Mouse (Mus musculus) neural tube, embryonic 11.5 days (tissue): Measurements from ENCODE around the gene Mthfd1. TPM values are rescaled to one million over a fixed set of nuclear protein-coding genes. Genes with fewer than 3 reads are reported as not detected.

ENCODE experiments used
- ATAC-seq: fragments of 200-750 bp; cut with Nextera tagmentation; 2 replicates; pipeline ENCODE4 v1.8.0; 2017; ENCODE audit warnings: moderate number of reproducible peaks, mild to moderate bottlenecking, moderate TSS enrichment, moderate library complexity; ENCODE audit not compliant: insufficient read depth, low FRiP score, low TSS enrichment
- DNase-seq: peaks from one replicate; pipeline ENCODE4 v3.0.0-alpha.2; 2015; ENCODE audit warnings: low spot score
- H3K27ac ChIP-seq: fragments of 300-500 bp; sonication (generic); 2 replicates; pipeline ENCODE4 v1.5.1; 2014; ENCODE audit warnings: low read depth, mild to moderate bottlenecking, low read length
- H3K27me3 ChIP-seq: fragments of 300-500 bp; sonication (generic); 2 replicates; pipeline ENCODE4 v1.6.1; 2014; ENCODE audit warnings: mild to moderate bottlenecking, low read length, mixed read lengths; ENCODE audit not compliant: control insufficient read depth, insufficient read depth
- H3K36me3 ChIP-seq: fragments of 300-500 bp; sonication (generic); 2 replicates; pipeline ENCODE4 v1.6.1; 2014; ENCODE audit warnings: mild to moderate bottlenecking, low read length, moderate library complexity, mixed read lengths; ENCODE audit not compliant: control insufficient read depth, insufficient read depth
- H3K4me1 ChIP-seq: fragments of 300-500 bp; sonication (generic); 2 replicates; pipeline ENCODE4 v1.6.1; 2014; ENCODE audit warnings: low read length, mixed read lengths; ENCODE audit not compliant: control insufficient read depth, insufficient read depth
- H3K4me2 ChIP-seq: fragments of 300-500 bp; sonication (generic); 2 replicates; pipeline ENCODE4 v1.6.1; 2014; ENCODE audit warnings: low read depth, mild to moderate bottlenecking, moderate library complexity
- H3K4me3 ChIP-seq: fragments of 300-500 bp; sonication (generic); 2 replicates; pipeline ENCODE4 v1.5.1; 2014; ENCODE audit warnings: low read depth, low read length
- H3K9ac ChIP-seq: fragments of 300-500 bp; sonication (generic); 2 replicates; pipeline ENCODE4 v1.6.1; 2014; ENCODE audit warnings: mild to moderate bottlenecking, low read length
- H3K9me3 ChIP-seq: fragments of 300-500 bp; sonication (generic); 2 replicates; pipeline ENCODE4 v1.6.1; 2016; ENCODE audit warnings: low read length; ENCODE audit not compliant: control insufficient read depth
- WGBS: fragments of 180-500 bp; shearing (Covaris S2); extraction: QIAGEN DNeasy Blood & Tissue Kit; methylation state at CpG from one replicate; pipeline ENCODE4 v1.1.7; 2014; 5-methylcytosine and 5-hydroxymethylcytosine counted together
- polyA plus RNA-seq: library from polyadenylated mRNA; unstranded; fragments of >200 nt; fragmentation: Nextera tagmentation; extraction: Ambion mirVana; gene quantifications from 2 replicates; pipeline ENCODE4 v1.2.1, GENCODE M21; 2014

Gene Mthfd1
- polyA plus RNA-seq, 1 experiment from 2014 or later = 60.8 TPM

DNA sequence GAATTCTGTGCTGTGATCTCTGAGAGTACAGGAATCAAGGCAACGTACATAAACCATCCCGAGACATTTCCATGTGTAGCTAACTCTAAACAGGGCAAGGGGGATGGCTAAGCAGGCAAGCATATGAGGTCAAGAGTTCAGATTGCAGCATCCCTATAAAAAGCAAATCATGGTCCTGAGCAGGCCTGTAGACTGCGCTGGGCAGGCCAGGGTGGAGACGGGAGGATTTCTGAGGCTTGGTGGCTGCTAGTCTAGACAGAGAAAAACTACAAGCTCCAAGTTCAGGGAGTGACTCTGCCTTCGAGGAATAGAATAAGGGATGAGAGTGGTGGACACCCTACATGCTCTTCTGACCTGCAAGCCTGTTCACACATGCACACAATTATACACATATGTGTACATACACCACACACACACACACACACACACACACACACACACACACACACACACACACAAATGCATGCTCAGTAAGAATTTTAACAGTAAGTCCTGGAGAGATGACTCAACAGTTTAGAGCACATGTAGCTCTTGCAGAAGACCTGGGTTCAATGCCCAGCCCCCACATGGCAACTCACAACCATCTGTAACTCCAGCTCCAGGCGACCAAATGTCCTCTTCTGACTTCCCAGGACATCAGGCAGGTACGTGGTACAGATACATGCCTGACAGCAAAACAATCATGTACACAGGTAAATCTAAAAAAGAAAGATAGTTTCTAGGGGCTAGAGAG lies 15.1 kb upstream of the Mthfd1 start:
- H3K9me3 ChIP-seq = no peaks in the 10 kb centered on the region
- no peaks in the 10 kb centered on the region for H3K27me3 ChIP-seq
- 68% methylated on average over 7 of the region's 7 CpGs for WGBS
- H3K27ac ChIP-seq = no peak overlapping the region
- no peak overlapping the region for H3K4me2 ChIP-seq
- H3K36me3 ChIP-seq = no peaks in the 10 kb centered on the region
- H3K4me3 ChIP-seq = no peak overlapping the region
- H3K4me1 ChIP-seq = no peaks in the 10 kb centered on the region
- no peak for ATAC-seq
- H3K9ac ChIP-seq = no peak overlapping the region
- no peak for DNase-seq

DNA sequence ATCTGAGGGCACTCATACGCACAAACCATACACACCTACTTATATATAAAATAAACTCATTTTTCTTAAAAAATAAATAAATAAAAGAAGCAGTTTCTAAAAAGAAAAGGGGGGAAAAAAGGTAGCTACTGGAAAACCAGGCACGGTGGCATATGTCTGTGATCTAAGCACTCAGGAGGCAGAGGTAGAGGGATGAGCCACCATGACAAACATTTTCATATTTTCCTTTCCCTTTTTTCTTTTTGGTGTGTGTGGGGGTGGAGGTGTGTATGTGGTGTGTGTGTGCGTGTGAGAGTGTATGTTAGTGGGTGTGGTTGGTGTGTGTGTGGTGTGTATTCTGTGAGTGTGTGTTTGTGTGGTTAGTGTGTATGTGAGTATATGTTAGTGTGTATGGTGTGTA lies 14.4 kb upstream of the Mthfd1 start:
- WGBS = 95% methylated on average over 3 of the region's 3 CpGs
- Histone ChIP-seq H3K27ac (no peak overlapping the region), H3K27me3 (no peaks in the 10 kb centered on the region), H3K4me3 (no peak overlapping the region), H3K9me3 (no peaks in the 10 kb centered on the region), H3K4me2 (no peak overlapping the region), H3K9ac (no peak overlapping the region), H3K4me1 (no peaks in the 10 kb centered on the region), H3K36me3 (no peaks in the 10 kb centered on the region)
- ATAC-seq (no peak), DNase-seq (no peak)

DNA sequence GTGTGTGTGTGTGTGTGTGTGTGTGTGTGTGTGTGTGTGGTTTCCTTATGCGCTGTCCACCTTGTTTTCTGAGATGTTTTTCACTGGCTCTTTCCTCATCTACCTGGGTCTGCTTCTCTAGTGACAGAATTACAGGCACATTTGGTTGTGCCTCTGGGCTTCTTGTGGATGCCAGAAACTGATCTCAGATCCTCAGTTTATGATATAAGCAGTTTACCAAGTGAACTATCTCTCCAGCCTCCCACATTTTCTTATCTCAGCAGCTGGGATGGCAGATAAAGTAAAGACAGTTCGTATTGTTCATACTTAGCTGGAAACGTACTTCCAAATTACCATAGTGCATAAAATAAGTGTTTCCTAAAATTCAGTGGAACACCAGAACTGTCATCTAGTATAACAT lies 14.0 kb upstream of the Mthfd1 start:
- H3K27me3 ChIP-seq = no peaks in the 10 kb centered on the region
- H3K4me2 ChIP-seq = no peak overlapping the region
- ATAC-seq (no peak), DNase-seq (no peak)
- H3K27ac ChIP-seq = no peak overlapping the region
- H3K4me3 ChIP-seq = no peak overlapping the region
- 93% methylated on average over 3 of the region's 3 CpGs for WGBS
- no peaks in the 10 kb centered on the region for H3K36me3 ChIP-seq
- no peak overlapping the region for H3K9ac ChIP-seq
- no peaks in the 10 kb centered on the region for H3K4me1 ChIP-seq
- no peaks in the 10 kb centered on the region for H3K9me3 ChIP-seq

DNA sequence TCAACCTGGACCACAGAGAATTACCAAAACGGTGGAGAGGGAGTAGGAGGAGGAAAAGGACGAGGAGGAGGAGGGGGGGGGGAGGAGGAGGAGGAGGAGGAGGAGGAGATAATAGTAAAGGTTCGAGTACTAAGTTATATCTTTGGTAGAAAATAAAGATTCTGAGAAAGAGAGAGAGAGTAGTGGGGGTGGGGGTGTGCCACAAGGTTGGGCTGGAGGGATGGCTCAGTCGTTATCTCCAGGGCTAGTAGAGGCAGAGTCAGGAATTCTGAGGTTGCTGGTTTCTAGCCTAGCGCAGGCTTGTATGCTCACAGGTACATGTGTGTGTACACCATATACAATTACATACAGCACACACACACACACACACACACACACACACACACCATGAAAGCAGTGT lies 13.3 kb upstream of the Mthfd1 start:
- H3K36me3 ChIP-seq = no peaks in the 10 kb centered on the region
- no peak for ATAC-seq
- H3K27ac ChIP-seq = no peak overlapping the region
- no peak for DNase-seq
- 70% methylated on average over 5 of the region's 5 CpGs for whole genome bisulfite sequencing
- H3K4me3 ChIP-seq = no peak overlapping the region
- no peaks in the 10 kb centered on the region for H3K9me3 ChIP-seq
- no peak overlapping the region for H3K4me2 ChIP-seq
- no peaks in the 10 kb centered on the region for H3K4me1 ChIP-seq
- no peaks in the 10 kb centered on the region for H3K27me3 ChIP-seq
- no peak overlapping the region for H3K9ac ChIP-seq

DNA sequence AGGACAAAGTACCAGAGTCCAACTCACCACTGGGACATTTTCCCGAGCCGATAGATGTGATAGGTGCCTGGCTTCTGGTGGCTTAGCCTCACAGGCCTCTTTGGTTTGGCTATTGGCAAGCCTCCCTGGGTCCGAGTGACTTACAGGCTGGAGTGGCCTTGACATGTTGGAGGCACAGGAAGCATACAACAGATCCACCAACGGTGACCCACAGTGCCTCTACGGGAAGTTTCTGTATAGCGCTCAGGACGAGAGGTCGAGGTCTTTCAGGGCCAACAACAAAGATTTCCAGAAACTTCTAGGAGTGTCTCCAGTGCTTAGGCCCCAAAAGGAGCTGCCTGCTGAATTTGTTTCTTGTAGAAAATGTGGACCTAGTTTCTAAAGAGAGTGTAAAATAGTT lies 10.1 kb upstream of the Mthfd1 start:
- H3K27ac ChIP-seq = no peak overlapping the region
- DNase-seq (no peak), ATAC-seq (no peak)
- WGBS = 90% methylated on average over 8 of the region's 8 CpGs
- H3K4me2 ChIP-seq = no peak overlapping the region
- H3K36me3 ChIP-seq = no peaks in the 10 kb centered on the region
- H3K4me3 ChIP-seq = no peak overlapping the region
- H3K9me3 ChIP-seq = no peaks in the 10 kb centered on the region
- H3K27me3 ChIP-seq = no peaks in the 10 kb centered on the region
- no peak overlapping the region for H3K9ac ChIP-seq
- no peaks in the 10 kb centered on the region for H3K4me1 ChIP-seq

DNA sequence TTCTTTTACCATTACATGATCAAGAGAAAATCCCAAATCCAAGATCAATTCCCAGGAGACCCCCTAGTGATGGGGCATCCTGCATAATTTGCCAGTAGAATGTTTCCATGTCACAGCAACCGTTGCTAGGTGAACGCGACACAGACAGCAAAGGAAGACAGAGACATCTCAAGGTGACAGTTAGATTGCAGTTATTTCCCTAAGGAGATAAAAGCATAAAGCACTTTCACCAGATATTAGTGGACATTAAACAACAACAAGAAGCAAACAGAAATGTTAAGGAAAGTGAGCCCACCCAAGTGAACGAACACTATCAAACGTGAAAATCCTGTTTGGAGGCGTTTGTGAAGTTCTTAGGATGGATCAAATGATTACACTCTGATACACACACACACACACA lies 8.5 kb upstream of the Mthfd1 start, which contains the start of gene Tex21:
Tex21 (minus strand) TSS at position 101 of the 400 bp plus-strand sequence.
- Histone ChIP-seq H3K27ac (no peak within 1 kb of the TSS), H3K9ac (no peak within 1 kb of the TSS), H3K36me3 (no peaks in the 10 kb centered on the region), H3K27me3 (no peaks in the 10 kb centered on the region), H3K4me1 (no peaks in the 10 kb centered on the region), H3K9me3 (no peaks in the 10 kb centered on the region), H3K4me2 (no peak within 1 kb of the TSS), H3K4me3 (no peak within 1 kb of the TSS)
- 84% methylated on average over 6 of the region's 6 CpGs for WGBS
- DNase-seq (no peak), ATAC-seq (no peak)

DNA sequence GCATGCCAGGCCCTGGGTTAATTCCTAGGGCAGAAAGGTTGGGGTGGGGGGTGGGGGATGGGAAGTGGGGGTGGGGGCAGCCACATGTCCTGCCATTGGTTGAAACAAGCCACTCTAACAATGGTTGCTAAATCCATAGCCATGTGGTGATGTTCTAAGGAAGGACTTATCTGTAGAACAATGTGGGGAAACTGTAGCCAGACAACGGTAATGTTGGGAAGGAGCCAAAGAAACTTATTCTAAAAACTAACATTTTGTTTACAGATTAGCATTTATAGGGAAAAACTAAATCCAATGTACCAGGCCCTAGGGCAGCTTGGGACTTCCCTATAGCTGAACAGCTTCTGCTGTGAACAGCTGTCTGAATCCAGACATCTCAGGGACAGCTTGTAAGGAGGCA lies 2.0 kb upstream of the Mthfd1 start:
- no peak overlapping the region for H3K9ac ChIP-seq
- ATAC-seq (no peak), DNase-seq (no peak)
- H3K27ac ChIP-seq = no peak overlapping the region
- no peak overlapping the region for H3K4me2 ChIP-seq
- no peaks in the 10 kb centered on the region for H3K9me3 ChIP-seq
- 0 out of 2 replicates have a peak, but pooled peaks cover 4% of the 10 kb centered on the region for H3K4me1 ChIP-seq
- H3K4me3 ChIP-seq = no peak overlapping the region
- no peaks in the 10 kb centered on the region for H3K27me3 ChIP-seq
- WGBS = 100% methylated on average over 1 of the region's 1 CpGs
- H3K36me3 ChIP-seq = no peaks in the 10 kb centered on the region

DNA sequence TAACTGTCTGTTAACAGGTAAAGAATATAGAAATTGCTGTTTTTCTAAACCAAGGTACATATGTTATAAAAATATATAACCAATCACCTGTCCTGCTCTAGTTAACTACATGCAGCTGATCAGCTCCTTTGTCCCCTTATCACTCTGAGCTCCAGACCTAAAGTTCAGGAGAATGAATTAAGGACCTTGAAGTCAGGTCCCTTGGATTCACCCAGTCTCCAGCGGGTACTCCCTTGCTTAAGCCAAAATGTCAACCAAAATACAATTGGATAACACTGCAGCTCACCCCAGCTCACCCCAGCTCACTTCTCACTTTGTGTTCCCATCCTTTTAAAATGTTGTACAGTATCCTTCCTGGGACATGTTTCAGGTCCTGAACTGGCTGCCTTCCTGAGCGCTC lies 1.5 kb upstream of the Mthfd1 start:
- WGBS = 95% methylated on average over 2 of the region's 2 CpGs
- Histone ChIP-seq H3K9ac (no peak overlapping the region), H3K4me1 (0 out of 2 replicates have a peak, but pooled peaks cover 4% of the 10 kb centered on the region), H3K4me3 (no peak overlapping the region), H3K9me3 (no peaks in the 10 kb centered on the region), H3K27ac (no peak overlapping the region), H3K4me2 (no peak overlapping the region), H3K36me3 (no peaks in the 10 kb centered on the region), H3K27me3 (no peaks in the 10 kb centered on the region)
- ATAC-seq = no peak
- DNase-seq = no peak

DNA sequence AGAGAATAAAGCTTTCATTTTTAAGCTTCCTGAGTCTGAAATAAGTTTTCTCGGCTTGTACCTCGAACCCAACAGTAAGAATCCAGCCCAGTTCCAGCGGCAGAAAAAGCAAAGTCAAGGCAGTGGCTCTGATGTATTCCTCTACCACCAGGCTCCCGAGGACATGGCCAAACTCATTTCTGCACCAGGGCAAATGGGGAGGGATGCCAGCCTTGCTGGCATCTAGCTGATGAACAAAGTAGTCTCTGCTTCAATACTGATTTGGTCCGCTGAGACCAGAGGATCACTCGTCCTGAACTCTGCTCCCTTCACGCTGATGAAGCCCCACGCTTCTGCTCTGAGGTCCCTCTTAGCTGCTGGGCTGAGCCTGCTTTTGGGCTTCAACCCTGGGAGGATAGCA lies 1.1 kb upstream of the Mthfd1 start:
- no peaks in the 10 kb centered on the region for H3K9me3 ChIP-seq
- no peak overlapping the region for H3K27ac ChIP-seq
- no peak for ATAC-seq
- 0 out of 2 replicates have a peak, but pooled peaks cover 4% of the 10 kb centered on the region for H3K4me1 ChIP-seq
- no peak overlapping the region for H3K4me3 ChIP-seq
- no peak overlapping the region for H3K9ac ChIP-seq
- DNase-seq = no peak
- no peak overlapping the region for H3K4me2 ChIP-seq
- no peaks in the 10 kb centered on the region for H3K27me3 ChIP-seq
- no peaks in the 10 kb centered on the region for H3K36me3 ChIP-seq
- 81% methylated on average over 8 of the region's 8 CpGs for WGBS
